Mouse (Mus musculus) lung, postnatal 0 days (tissue): ENCODE measurements around the gene Tmem132d.

Source experiments
- CTCF ChIP-seq: IDR thresholded peaks from 2 replicates; pipeline ENCODE4 v1.5.1; 2016; ENCODE audit warnings: antibody characterized with exemption, mild to moderate bottlenecking
- EP300 ChIP-seq: IDR thresholded peaks from 2 replicates; pipeline ENCODE4 v1.6.1; 2016; ENCODE audit warnings: antibody characterized with exemption, mild to moderate bottlenecking, control low read depth

- TF ChIP-seq CTCF (no peak), EP300 (no peak)
Observed at GRCm38 (mm10) chr5:128464514-128464913, 31.6 kb upstream of the Tmem132d start.
